Mouse (Mus musculus): ENCODE data around the gene Syt17. TPM values are rescaled to one million over a fixed set of nuclear protein-coding genes. Genes with fewer than 3 reads are reported as not detected.

The Syt17 gene
- under 1 TPM; 0.88 to 0.89 TPM for total RNA-seq (2021)
- long read RNA-seq, experiment 1 = 0 reads
- long read RNA-seq, experiment 2, partial matches to known transcripts = 0 of 2 reads
- long read RNA-seq, experiment 2, other reads (novel, unspliced or antisense) = 2 of 2 reads

GRCm38 (mm10) chr7:118448134-118448967 is at the start of gene Syt17:
TSS of gene Syt17 (minus strand) at chr7:118448222.
- intact Hi-C loops (cut with DNase I; ENCODE audit: low total_unique reads) = loop anchor here (2.0 kb wide), 2 partner anchors 70 to 144 kb away; no protein-coding TSS in a partner anchor
- peak; percentile 78 for DNase-seq

DNA sequence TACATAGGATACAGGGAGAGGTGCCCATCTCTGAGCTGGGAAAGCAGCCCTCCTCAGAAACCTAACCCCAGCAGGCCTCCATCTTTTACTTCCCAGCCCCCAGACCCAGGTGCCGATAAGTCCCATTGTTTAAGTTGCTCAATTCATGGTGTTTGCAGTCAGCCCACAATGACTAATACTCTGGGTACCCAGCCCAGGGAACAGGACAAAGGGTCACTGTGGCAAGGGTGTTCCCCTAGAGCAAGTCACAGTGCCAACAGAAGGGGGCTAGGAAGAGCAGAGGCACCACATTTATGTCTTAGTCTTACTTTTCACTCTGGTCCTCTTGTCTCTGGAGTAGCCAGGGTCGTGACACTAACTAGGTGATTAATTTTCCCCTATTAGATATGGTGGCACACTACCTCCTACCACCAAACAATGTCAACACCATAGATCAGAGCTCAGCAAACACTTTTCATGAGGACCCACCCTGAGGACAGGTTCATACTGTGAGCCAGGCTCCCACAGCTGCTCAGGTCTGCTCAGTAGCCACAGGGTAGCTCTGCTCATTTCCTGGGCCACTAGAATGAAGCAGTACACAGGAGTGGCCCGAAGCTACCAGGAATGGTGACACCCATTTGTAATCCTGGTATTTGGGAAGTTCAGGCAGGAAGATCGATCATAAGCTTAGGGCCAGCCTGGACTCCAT is 47.0 kb upstream of the Syt17 start:
- DNase-seq = no peak
- intact Hi-C loops (cut with DNase I; ENCODE audit: low total_unique reads) = no loop called here

GRCm38 (mm10) chr7:118493892-118494291 is 45.9 kb upstream of the Syt17 start:
- intact Hi-C loops (cut with DNase I; ENCODE audit: low total_unique reads) = no loop called here
- no peak for DNase-seq

- intact Hi-C loops (cut with DNase I; ENCODE audit: low total_unique reads) = no loop called here
Measured at GRCm38 (mm10) chr7:118491431-118492147, 43.6 kb upstream of the Syt17 start, which contains the start of gene Itpripl2. TSS of gene Itpripl2 (minus strand) at chr7:118491975.

GRCm38 (mm10) chr7:118490666-118491430 is 42.8 kb upstream of the Syt17 start:
- peak; percentile 40 for DNase-seq
- intact Hi-C loops (cut with DNase I; ENCODE audit: low total_unique reads) = no loop called here

More at GRCm38 (mm10) chr7:118491431-118492147, 43.6 kb upstream of the Syt17 start, which contains the start of gene Itpripl2:
- peak; percentile 89 for DNase-seq

GRCm38 (mm10) chr7:118489706-118490665 is 42.0 kb upstream of the Syt17 start:
- peak; percentile 38 for DNase-seq
- intact Hi-C loops (cut with DNase I; ENCODE audit: low total_unique reads) = no loop called here

DNA sequence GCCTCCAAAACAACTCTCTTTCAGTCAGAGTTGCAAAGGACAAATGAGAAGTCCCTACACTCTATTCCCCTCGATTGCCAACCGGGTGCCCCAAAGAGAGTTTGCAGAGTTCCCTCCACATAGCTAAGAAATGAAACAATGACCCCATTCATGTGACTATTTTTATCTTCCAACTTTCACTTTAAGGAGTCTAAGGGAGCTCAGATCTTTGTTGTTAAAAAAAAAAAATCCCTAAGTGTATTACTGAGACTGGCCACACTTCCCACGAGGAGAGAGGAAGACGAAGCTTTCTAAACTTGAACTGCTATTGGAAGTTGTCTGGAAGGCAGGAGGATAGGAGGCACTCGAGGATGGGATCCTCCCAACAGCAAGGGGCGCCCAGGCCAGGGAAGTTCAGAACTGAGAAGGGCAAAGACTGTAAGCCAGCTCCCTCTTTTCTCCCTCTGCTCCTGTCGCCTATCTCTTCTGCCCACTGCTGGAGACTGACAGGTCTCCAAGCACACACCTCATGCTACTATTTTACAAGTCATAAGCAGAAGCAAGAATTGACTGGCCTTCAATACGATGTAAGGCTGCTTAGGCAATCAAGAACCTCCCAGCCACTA is 40.1 kb upstream of the Syt17 start:
- intact Hi-C loops (cut with DNase I; ENCODE audit: low total_unique reads) = no loop called here

DNA sequence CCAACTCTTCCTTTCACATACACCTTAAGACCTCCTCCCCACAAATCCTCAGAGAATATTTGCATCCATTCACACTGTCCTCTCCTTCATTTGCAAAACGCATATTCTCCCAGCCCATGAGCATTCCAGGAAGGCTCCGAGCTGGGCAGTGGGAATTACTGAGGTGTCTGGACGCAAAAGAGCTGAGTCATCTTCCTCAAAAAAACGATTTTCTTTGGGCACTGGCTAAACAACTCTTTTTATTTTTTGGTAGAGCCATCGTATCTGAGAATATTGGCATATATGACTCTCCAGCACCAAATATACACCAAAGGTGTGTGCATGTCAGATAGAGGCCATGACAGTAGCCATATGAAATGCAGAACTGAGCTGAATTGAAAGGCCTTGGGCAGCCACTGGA is 38.9 kb upstream of the Syt17 start:
- intact Hi-C loops (cut with DNase I; ENCODE audit: low total_unique reads) = no loop called here
- no peak for DNase-seq

More for the DNA sequence above, 40.1 kb upstream of the Syt17 start:
- DNase-seq = no peak

GRCm38 (mm10) chr7:118483996-118484395 is 36.0 kb upstream of the Syt17 start:
- intact Hi-C loops (cut with DNase I; ENCODE audit: low total_unique reads) = no loop called here
- DNase-seq = no peak

DNA sequence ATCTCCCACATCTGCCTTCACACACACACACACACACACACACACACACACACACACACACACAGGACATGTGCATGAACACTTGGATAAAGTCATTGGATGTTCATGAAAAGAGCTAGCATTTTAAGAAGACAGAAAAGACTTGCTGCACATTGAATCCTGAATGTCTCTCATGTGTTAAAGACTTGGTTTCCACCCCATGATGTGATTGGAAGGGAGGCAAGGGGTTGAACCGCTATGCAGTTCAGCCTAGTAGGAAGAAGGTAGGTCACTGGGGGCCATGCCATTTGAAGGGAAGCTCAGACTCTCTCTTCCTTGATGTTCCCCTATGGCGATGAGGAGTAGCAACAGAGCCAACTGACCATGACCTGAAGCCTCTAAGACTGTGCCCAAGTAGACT is 34.0 kb upstream of the Syt17 start:
- DNase-seq = no peak
- intact Hi-C loops (cut with DNase I; ENCODE audit: low total_unique reads) = no loop called here

GRCm38 (mm10) chr7:118481047-118481810 is 33.2 kb upstream of the Syt17 start:
- intact Hi-C loops (cut with DNase I; ENCODE audit: low total_unique reads) = no loop called here
- DNase-seq = no peak

DNA sequence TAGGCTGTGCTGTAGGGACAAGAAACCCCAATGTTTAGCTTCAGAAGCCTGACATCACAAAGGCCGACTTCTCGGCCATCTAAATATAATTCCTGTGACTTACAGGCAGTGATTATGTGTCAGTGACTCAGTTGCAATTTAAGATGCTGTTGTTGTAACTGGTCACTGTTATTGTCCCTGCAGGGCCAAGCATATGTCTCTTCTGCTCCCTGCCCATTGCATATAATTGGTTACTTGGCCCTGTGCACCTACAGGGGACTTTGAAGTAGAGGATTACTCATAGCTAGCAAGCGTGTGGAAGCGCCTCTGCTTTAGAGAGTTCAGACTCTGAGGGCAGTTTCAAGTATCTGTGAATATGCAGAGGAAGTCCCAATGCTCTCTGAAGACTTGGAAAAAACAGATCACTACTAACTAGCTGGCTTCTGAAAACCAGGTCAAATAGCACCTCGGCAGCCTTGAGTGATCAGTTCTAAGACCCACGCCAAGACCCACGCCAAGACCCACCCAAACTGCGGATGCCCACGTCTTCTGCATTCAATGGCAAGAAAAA is 32.2 kb upstream of the Syt17 start:
- DNase-seq = no peak
- intact Hi-C loops (cut with DNase I; ENCODE audit: low total_unique reads) = no loop called here

DNA sequence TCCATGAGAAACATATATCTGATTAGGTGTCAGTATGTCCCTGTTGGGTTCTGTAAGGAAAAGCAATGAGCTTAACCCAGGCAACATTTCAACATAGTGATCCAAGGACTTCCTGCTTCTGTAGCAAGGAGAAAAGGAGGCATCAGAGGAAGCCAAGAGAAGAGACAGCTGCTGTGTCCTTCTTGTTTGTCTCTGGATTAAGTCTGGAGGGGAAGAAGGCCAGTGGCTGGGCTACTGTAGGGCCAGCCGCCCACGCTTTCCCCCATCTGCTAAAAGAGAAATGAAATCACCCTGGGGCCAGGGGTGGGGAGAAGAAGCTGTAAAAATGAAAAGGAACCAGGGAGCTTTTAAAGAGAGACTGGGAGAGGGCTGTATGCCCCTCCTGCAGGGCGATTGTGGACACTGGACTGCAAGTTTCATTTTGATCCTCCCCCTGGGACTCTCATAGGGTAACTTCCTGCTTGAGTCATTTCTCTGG is 30.9 kb upstream of the Syt17 start:
- intact Hi-C loops (cut with DNase I; ENCODE audit: low total_unique reads) = no loop called here
- DNase-seq = peak; percentile 77

DNA sequence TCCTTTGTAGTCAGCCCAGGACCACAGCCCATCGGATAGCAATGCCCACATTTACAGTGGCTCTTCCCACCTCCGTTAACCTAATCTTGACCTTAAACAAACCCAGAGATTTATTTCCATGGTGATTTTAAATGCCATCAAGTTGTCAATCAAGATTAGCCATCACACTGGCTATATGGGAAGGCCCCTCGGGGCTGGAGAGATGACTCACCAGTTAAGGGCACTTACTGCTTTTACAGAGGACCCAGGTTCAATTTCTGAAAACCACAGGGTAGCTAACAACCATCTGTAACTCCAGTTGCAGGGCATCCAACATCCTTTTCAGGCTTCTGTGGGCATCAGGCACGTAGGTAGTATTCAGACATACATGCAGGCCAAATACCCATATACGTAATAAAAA is 28.4 kb upstream of the Syt17 start:
- intact Hi-C loops (cut with DNase I; ENCODE audit: low total_unique reads) = no loop called here

DNA sequence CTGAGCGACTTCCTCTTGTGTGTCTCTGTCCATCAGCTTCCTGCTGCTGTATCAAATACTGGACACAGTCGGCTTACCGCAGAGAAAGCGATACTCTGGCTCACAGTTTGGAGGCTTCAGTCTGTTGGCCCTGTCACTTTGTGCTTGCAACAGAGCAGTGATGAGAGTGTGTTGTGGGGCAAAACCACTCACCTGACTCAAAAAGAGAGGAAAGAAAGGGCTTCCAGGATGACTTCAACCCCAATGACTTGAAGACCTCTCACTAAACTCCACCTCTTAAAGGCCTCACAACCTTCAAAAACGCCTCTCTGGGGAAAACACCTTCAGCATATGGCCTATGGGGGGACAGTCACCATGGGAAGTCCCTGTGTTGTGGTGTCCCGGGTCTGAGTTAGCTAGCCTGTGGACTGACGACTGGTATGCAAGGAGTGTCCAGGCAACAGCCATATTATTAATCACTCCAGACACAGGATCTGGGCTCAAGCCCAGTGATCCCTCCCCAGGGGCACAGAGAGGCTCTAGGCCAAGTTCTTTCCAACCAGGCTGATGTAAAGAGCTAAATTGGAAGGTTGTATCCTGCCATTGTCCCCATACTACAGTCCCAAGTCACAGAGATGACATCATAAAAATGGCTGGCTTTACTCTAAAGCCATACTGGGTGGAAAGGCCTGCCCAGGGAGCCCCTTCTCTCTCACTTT is 27.1 kb upstream of the Syt17 start:
- DNase-seq = peak; percentile 49
- intact Hi-C loops (cut with DNase I; ENCODE audit: low total_unique reads) = no loop called here

More for the DNA sequence above, 28.4 kb upstream of the Syt17 start:
- DNase-seq = no peak

- intact Hi-C loops (cut with DNase I; ENCODE audit: low total_unique reads) = no loop called here
- DNase-seq = no peak
Measured at GRCm38 (mm10) chr7:118472886-118473285, 24.9 kb upstream of the Syt17 start.
